Mouse (Mus musculus) hindbrain, postnatal 0 days (tissue): ENCODE data around the gene Rgs3. TPM values are rescaled to one million over a fixed set of nuclear protein-coding genes. Genes with fewer than 3 reads are reported as not detected.
A peak's percentile ranks its signal among the peaks of the same experiment; 100 is the strongest.

Source experiments
- ATAC-seq: fragments of 200-750 bp; cut with Nextera tagmentation; 2 replicates; pipeline ENCODE4 v1.8.0; 2017; ENCODE audit warnings: mild to moderate bottlenecking, moderate TSS enrichment, moderate library complexity
- DNase-seq: peaks from one replicate; pipeline ENCODE4 v3.0.0-alpha.2; 2015; ENCODE audit warnings: low spot score
- H3K27ac ChIP-seq: fragments of 300-500 bp; sonication (generic); 2 replicates; pipeline ENCODE4 v1.5.1; 2014; ENCODE audit warnings: mild to moderate bottlenecking
- H3K27me3 ChIP-seq: fragments of 300-500 bp; sonication (generic); 2 replicates; pipeline ENCODE4 v1.6.1; 2014; ENCODE audit warnings: low read length, mixed read lengths; ENCODE audit not compliant: insufficient read depth
- H3K36me3 ChIP-seq: fragments of 300-500 bp; sonication (generic); 2 replicates; pipeline ENCODE4 v1.6.1; 2014; ENCODE audit warnings: low read length, mixed read lengths; ENCODE audit not compliant: insufficient read depth
- H3K4me1 ChIP-seq: fragments of 300-500 bp; sonication (generic); 2 replicates; pipeline ENCODE4 v1.6.1; 2014; ENCODE audit warnings: antibody characterized with exemption, low read length, mixed read lengths; ENCODE audit not compliant: insufficient read depth
- H3K4me2 ChIP-seq: fragments of 300-500 bp; sonication (generic); 2 replicates; pipeline ENCODE4 v1.6.1; 2014; ENCODE audit warnings: low read depth, mild to moderate bottlenecking, low read length, moderate library complexity, mixed read lengths
- H3K4me3 ChIP-seq: fragments of 300-500 bp; sonication (generic); 2 replicates; pipeline ENCODE4 v1.5.1; 2014; ENCODE audit warnings: low read length
- H3K9ac ChIP-seq: fragments of 300-500 bp; sonication (generic); replicated peaks from 2 replicates; pipeline ENCODE4 v1.6.1; 2014; ENCODE audit warnings: mild to moderate bottlenecking, low read length, moderate library complexity, mixed read lengths
- H3K9me3 ChIP-seq: fragments of 300-500 bp; sonication (generic); 2 replicates; pipeline ENCODE4 v1.6.1; 2016; ENCODE audit warnings: low read length, mixed read lengths
- CTCF ChIP-seq: IDR thresholded peaks from 2 replicates; pipeline ENCODE4 v1.5.1; 2016; ENCODE audit warnings: antibody characterized with exemption, control low read depth, low read depth
- WGBS: fragments of 180-500 bp; shearing (Covaris S2); extraction: QIAGEN DNeasy Blood & Tissue Kit; methylation state at CpG from one replicate; pipeline ENCODE4 v1.1.7; 2014; 5-methylcytosine and 5-hydroxymethylcytosine counted together
- polyA plus RNA-seq: library from polyadenylated mRNA; unstranded; fragments of >200 nt; fragmentation: Nextera tagmentation; extraction: Ambion mirVana; gene quantifications from 2 replicates; pipeline ENCODE4 v1.2.1, GENCODE M21; 2015
- total RNA-seq: library from RNA; depleted of rRNA; stranded (reverse); fragments of >200 nt; gene quantifications from 2 replicates; pipeline ENCODE4 v1.2.3, GENCODE M21; 2014

Rgs3 gene
- total and polyA plus RNA-seq, 2 experiments from 2014 or later = 44.6 to 71.9 TPM

GRCm38 (mm10) chr4:62524651-62525488 lies 34.8 kb upstream of the Rgs3 start, which contains the start of the genes Pole3 and 4933430I17Rik:
Pole3 (minus strand) TSS chr4:62525068.
4933430I17Rik (plus strand) TSS chr4:62525369.
- ATAC-seq (peak; percentile 98), DNase-seq (peak; percentile 99)
- peak within 1 kb of the TSS; percentile 92 for H3K4me2 ChIP-seq
- peak within 1 kb of the TSS; percentile 85 for H3K9ac ChIP-seq
- WGBS = under 1% methylated on average over 59 of the region's 59 CpGs
- H3K4me1 ChIP-seq = 0 out of 2 replicates have a peak, but pooled peaks cover 7% of the 10 kb centered on the region
- H3K27ac ChIP-seq = peak within 1 kb of the TSS; percentile 98
- H3K36me3 ChIP-seq = no peaks in the 10 kb centered on the region
- no peaks in the 10 kb centered on the region for H3K27me3 ChIP-seq
- no peak; the same call in 1 of the 2 replicates for TF ChIP-seq CTCF
- H3K9me3 ChIP-seq = no peaks in the 10 kb centered on the region
- H3K4me3 ChIP-seq = peak within 1 kb of the TSS; percentile 82

- Histone ChIP-seq H3K9ac (peak overlapping the region; percentile 85; the same call in 1 of the 2 replicates), H3K4me2 (peak overlapping the region; percentile 92), H3K4me1 (0 out of 2 replicates have a peak, but pooled peaks cover 7% of the 10 kb centered on the region), H3K36me3 (no peaks in the 10 kb centered on the region), H3K27me3 (no peaks in the 10 kb centered on the region), H3K9me3 (no peaks in the 10 kb centered on the region), H3K4me3 (peak overlapping the region; percentile 82), H3K27ac (no peak overlapping the region)
- under 1% methylated on average over 10 of the region's 10 CpGs for WGBS
- ATAC-seq = no peak
- TF ChIP-seq CTCF = no peak
- DNase-seq = no peak
Measured at GRCm38 (mm10) chr4:62525489-62525811, 34.2 kb upstream of the Rgs3 start.

GRCm38 (mm10) chr4:62526256-62526655 lies 33.4 kb upstream of the Rgs3 start:
- no peak overlapping the region for H3K9ac ChIP-seq
- no peak overlapping the region for H3K4me3 ChIP-seq
- no peaks in the 10 kb centered on the region for H3K27me3 ChIP-seq
- DNase-seq (no peak), ATAC-seq (no peak)
- 69% methylated on average over 2 of the region's 2 CpGs for WGBS
- H3K4me2 ChIP-seq = no peak overlapping the region
- no peak overlapping the region for H3K27ac ChIP-seq
- no peaks in the 10 kb centered on the region for H3K36me3 ChIP-seq
- H3K9me3 ChIP-seq = no peaks in the 10 kb centered on the region
- H3K4me1 ChIP-seq = 0 out of 2 replicates have a peak, but pooled peaks cover 7% of the 10 kb centered on the region
- TF ChIP-seq CTCF = no peak

- ATAC-seq (no peak), DNase-seq (no peak)
- Histone ChIP-seq H3K9me3 (no peaks in the 10 kb centered on the region), H3K36me3 (no peaks in the 10 kb centered on the region), H3K27ac (no peak overlapping the region), H3K9ac (no peak overlapping the region), H3K27me3 (no peaks in the 10 kb centered on the region), H3K4me2 (no peak overlapping the region), H3K4me3 (no peak overlapping the region), H3K4me1 (0 out of 2 replicates have a peak, but pooled peaks cover 7% of the 10 kb centered on the region)
- no peak for TF ChIP-seq CTCF
- 85% methylated on average over 4 of the region's 4 CpGs for WGBS
Measured at GRCm38 (mm10) chr4:62527655-62528054, 32.0 kb upstream of the Rgs3 start.

- Histone ChIP-seq H3K9ac (no peak overlapping the region), H3K27ac (no peak overlapping the region), H3K36me3 (no peaks in the 10 kb centered on the region), H3K4me3 (no peak overlapping the region), H3K9me3 (no peaks in the 10 kb centered on the region), H3K27me3 (no peaks in the 10 kb centered on the region), H3K4me2 (no peak overlapping the region), H3K4me1 (no peaks in the 10 kb centered on the region)
- TF ChIP-seq CTCF = no peak
- DNase-seq = no peak
- WGBS = 72% methylated on average over 6 of the region's 6 CpGs
- no peak for ATAC-seq
Measured at GRCm38 (mm10) chr4:62533729-62534128, 25.9 kb upstream of the Rgs3 start.

GRCm38 (mm10) chr4:62541802-62542201 lies 17.8 kb upstream of the Rgs3 start:
- no peaks in the 10 kb centered on the region for H3K36me3 ChIP-seq
- no peak overlapping the region for H3K27ac ChIP-seq
- DNase-seq = peak; percentile 53
- H3K27me3 ChIP-seq = no peaks in the 10 kb centered on the region
- H3K4me1 ChIP-seq = no peaks in the 10 kb centered on the region
- no peak overlapping the region for H3K4me2 ChIP-seq
- WGBS = 53% methylated on average over 3 of the region's 3 CpGs
- H3K9ac ChIP-seq = no peak overlapping the region
- no peaks in the 10 kb centered on the region for H3K9me3 ChIP-seq
- no peak for TF ChIP-seq CTCF
- peak; percentile 61 for ATAC-seq
- no peak overlapping the region for H3K4me3 ChIP-seq

- TF ChIP-seq CTCF = no peak
- Histone ChIP-seq H3K4me1 (no peaks in the 10 kb centered on the region), H3K9ac (no peak overlapping the region), H3K4me3 (no peak overlapping the region), H3K36me3 (no peaks in the 10 kb centered on the region), H3K4me2 (no peak overlapping the region), H3K27me3 (no peaks in the 10 kb centered on the region), H3K9me3 (no peaks in the 10 kb centered on the region), H3K27ac (no peak overlapping the region)
- no peak for DNase-seq
- no peak for ATAC-seq
- whole genome bisulfite sequencing = 92% methylated on average over 6 of the region's 6 CpGs
Measured at GRCm38 (mm10) chr4:62543782-62544181, 15.9 kb upstream of the Rgs3 start.
